In genomic region chr5:66476266-66476665, GRCm38 (mm10) we compare ENCODE assay signal across 17 mouse cellular contexts.
A peak's percentile ranks its signal among the peaks of the same experiment; 100 is the strongest.
DNase-seq lines count a peak whose midpoint lies in the region; ATAC-seq and TF ChIP-seq lines count a peak whose summit lies in the region.
"Had no signal": no experiment of that assay in that cellular context is flagged by ENCODE, and none has a peak within 500 bp of the region (broad histone marks: within the 10 kb centered on the region; RNA-seq: fewer than 3 reads in every experiment).

No protein-coding gene starts in this region.

- H3K4me2 ChIP-seq in hindbrain, postnatal 0 days (ENCODE audit: low read depth, low read length) = no peak overlapping the region
- no peak overlapping the region for H3K4me2 ChIP-seq in midbrain, postnatal 0 days (ENCODE audit: low read depth, low read length, poor library complexity, severe bottlenecking)
- H3K4me2 ChIP-seq in midbrain, embryonic 13.5 days (replicated peaks) = no peak overlapping the region
- H3K4me2 ChIP-seq: heart, embryonic 12.5 days; hindbrain, embryonic 15.5 days; limb, embryonic 15.5 days; midbrain, embryonic 12.5 days; neural tube, embryonic 13.5 days had no signal

- 69% methylated on average over 10 of the region's 10 CpGs for WGBS in hindbrain, postnatal 0 days
- WGBS in hindbrain, embryonic 10.5 days = 90% methylated on average over 10 of the region's 10 CpGs
- 91% methylated on average over 10 of the region's 10 CpGs for WGBS in midbrain, postnatal 0 days
- WGBS in midbrain, embryonic 13.5 days = 92% methylated on average over 10 of the region's 10 CpGs

- ATAC-seq in hindbrain, postnatal 0 days = 0 out of 2 replicates have a peak, but pooled peaks have one; percentile 8
- ATAC-seq in midbrain, postnatal 0 days (ENCODE audit: low FRiP score) = no peak
- ATAC-seq in midbrain, embryonic 13.5 days = no peak
- ATAC-seq: intestine, embryonic 16.5 days had no signal

- H3K4me3 ChIP-seq in hindbrain, postnatal 0 days (ENCODE audit: low read length) = no peak overlapping the region
- H3K4me3 ChIP-seq in hindbrain, embryonic 10.5 days = no peak overlapping the region
- H3K4me3 ChIP-seq in midbrain, postnatal 0 days (ENCODE audit: low read depth, low read length) = no peak overlapping the region
- H3K4me3 ChIP-seq in midbrain, embryonic 13.5 days (replicated peaks) = no peak overlapping the region
- H3K4me3 ChIP-seq: heart, embryonic 12.5 days; hindbrain, embryonic 15.5 days; limb, embryonic 15.5 days; midbrain, embryonic 12.5 days; neural tube, embryonic 13.5 days had no signal

- no peak overlapping the region for H3K9ac ChIP-seq in hindbrain, postnatal 0 days (replicated peaks; ENCODE audit: low read length)
- H3K9ac ChIP-seq in midbrain, postnatal 0 days (replicated peaks; ENCODE audit: low read length, poor library complexity, severe bottlenecking) = no peak overlapping the region
- H3K9ac ChIP-seq in midbrain, embryonic 13.5 days (replicated peaks) = no peak overlapping the region
- H3K9ac ChIP-seq: heart, embryonic 12.5 days; hindbrain, embryonic 15.5 days; limb, embryonic 15.5 days; midbrain, embryonic 12.5 days; neural tube, embryonic 13.5 days had no signal

- H3K27ac ChIP-seq in hindbrain, postnatal 0 days = no peak overlapping the region
- no peak overlapping the region for H3K27ac ChIP-seq in hindbrain, embryonic 10.5 days
- H3K27ac ChIP-seq in midbrain, postnatal 0 days (ENCODE audit: low read depth, low read length) = no peak overlapping the region
- no peak overlapping the region for H3K27ac ChIP-seq in midbrain, embryonic 13.5 days
- H3K27ac ChIP-seq: hindbrain, embryonic 15.5 days; kidney, postnatal 0 days; limb, embryonic 15.5 days; midbrain, embryonic 12.5 days; neural tube, embryonic 13.5 days had no signal

- H3K4me1 ChIP-seq in hindbrain, postnatal 0 days (ENCODE audit: insufficient read depth, low read length) = no peaks in the 10 kb centered on the region
- H3K4me1 ChIP-seq in hindbrain, embryonic 10.5 days (replicated peaks) = peaks cover 15% of the 10 kb centered on the region
- H3K4me1 ChIP-seq in midbrain, postnatal 0 days (ENCODE audit: insufficient read depth, low read length) = no peaks in the 10 kb centered on the region
- peaks cover 9% of the 10 kb centered on the region for H3K4me1 ChIP-seq in midbrain, embryonic 13.5 days (replicated peaks)
- H3K4me1 ChIP-seq: limb, embryonic 15.5 days had no signal

- H3K27me3 ChIP-seq in hindbrain, postnatal 0 days (ENCODE audit: insufficient read depth, low read length) = no peaks in the 10 kb centered on the region
- H3K27me3 ChIP-seq in hindbrain, embryonic 10.5 days (ENCODE audit: insufficient read depth, poor library complexity, severe bottlenecking) = no peaks in the 10 kb centered on the region
- no peaks in the 10 kb centered on the region for H3K27me3 ChIP-seq in midbrain, postnatal 0 days (ENCODE audit: insufficient read depth, low read length)
- no peaks in the 10 kb centered on the region for H3K27me3 ChIP-seq in midbrain, embryonic 13.5 days
- H3K27me3 ChIP-seq: heart, embryonic 12.5 days; hindbrain, embryonic 15.5 days; limb, embryonic 15.5 days; midbrain, embryonic 12.5 days; neural tube, embryonic 13.5 days had no signal

- no peaks in the 10 kb centered on the region for H3K9me3 ChIP-seq in hindbrain, postnatal 0 days (ENCODE audit: low read length)
- no peaks in the 10 kb centered on the region for H3K9me3 ChIP-seq in hindbrain, embryonic 10.5 days
- no peaks in the 10 kb centered on the region for H3K9me3 ChIP-seq in midbrain, postnatal 0 days (ENCODE audit: low read length)
- no peaks in the 10 kb centered on the region for H3K9me3 ChIP-seq in midbrain, embryonic 13.5 days
- H3K9me3 ChIP-seq: heart, embryonic 12.5 days; hindbrain, embryonic 15.5 days; limb, embryonic 15.5 days; midbrain, embryonic 12.5 days; neural tube, embryonic 13.5 days had no signal

- peak; percentile 43 for DNase-seq in hindbrain, postnatal 0 days (ENCODE audit: low spot score)
- DNase-seq in hindbrain, embryonic 10.5 days (ENCODE audit: low spot score) = no peak
- peak; percentile 37 for DNase-seq in midbrain, postnatal 0 days (ENCODE audit: low spot score)
- peak; percentile 54 for DNase-seq in cerebellum, adult 9-11 months
- DNase-seq in heart, adult 8-10 months (ENCODE audit: low spot score) = no peak
- DNase-seq in kidney, postnatal 14 days = no peak
- DNase-seq: embryo, embryonic 11 days; right cerebral cortex, adult 18-20 months; thymus, postnatal 36 days had no signal

- no peaks in the 10 kb centered on the region for H3K36me3 ChIP-seq in hindbrain, postnatal 0 days (ENCODE audit: insufficient read depth, low read length)
- H3K36me3 ChIP-seq in hindbrain, embryonic 10.5 days = no peaks in the 10 kb centered on the region
- peaks cover 3% of the 10 kb centered on the region; the same call in 1 of the 2 replicates for H3K36me3 ChIP-seq in midbrain, postnatal 0 days (ENCODE audit: insufficient read depth, low read length)
- H3K36me3 ChIP-seq in midbrain, embryonic 13.5 days = no peaks in the 10 kb centered on the region; the same call in 1 of the 2 replicates
- H3K36me3 ChIP-seq: limb, embryonic 15.5 days; midbrain, embryonic 12.5 days had no signal

- TF ChIP-seq CTCF in hindbrain, postnatal 0 days (IDR thresholded peaks at IDR 0.05; ENCODE audit: low read depth) = no peak
- no peak for TF ChIP-seq CTCF in midbrain, postnatal 0 days (IDR thresholded peaks at IDR 0.05)

Comparison
In these comparisons a context has a peak if more than half of its experiments do, and no peak if none do; other contexts are left out.
1. DNase-seq: peak in hindbrain, postnatal 0 days (single experiment), midbrain, postnatal 0 days (single experiment) and cerebellum, adult 9-11 months (single experiment); none in hindbrain, embryonic 10.5 days (single experiment), heart, adult 8-10 months (single experiment) and kidney, postnatal 14 days (single experiment).